In the genomic region with DNA sequence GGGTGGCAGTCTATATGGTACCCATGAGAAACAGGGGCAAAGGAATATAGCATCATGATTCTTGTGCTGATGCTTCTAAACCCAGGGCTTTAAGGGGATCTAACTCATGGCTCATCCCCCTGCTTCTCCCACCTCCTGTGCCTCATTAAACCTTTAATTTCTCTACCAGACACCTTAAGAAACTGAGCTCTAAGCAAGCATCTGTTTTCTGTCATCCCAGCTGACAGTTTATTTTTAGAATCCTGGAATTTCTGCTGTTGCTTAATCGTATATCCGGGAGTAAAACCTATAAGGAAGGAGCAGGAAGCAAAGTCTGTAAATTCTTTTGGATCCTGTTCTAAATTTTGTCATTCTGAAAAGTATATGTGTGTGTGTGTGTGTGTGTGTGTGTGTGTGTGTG, we compare ENCODE assay signal across 19 mouse cellular contexts.
DNase-seq lines count a peak whose midpoint lies in the region; ATAC-seq and TF ChIP-seq lines count a peak whose summit lies in the region.
"Had no signal": no experiment of that assay in that cellular context is flagged by ENCODE, and none has a peak within 500 bp of the region (broad histone marks: within the 10 kb centered on the region; RNA-seq: fewer than 3 reads in every experiment).

No protein-coding gene starts in this region.

- no peak overlapping the region for H3K4me3 ChIP-seq in embryonic facial prominence, embryonic 11.5 days (ENCODE audit: low read depth, low read length)
- H3K4me3 ChIP-seq in embryonic facial prominence, embryonic 10.5 days, result no peak overlapping the region
- H3K4me3 ChIP-seq in heart, embryonic 16.5 days (ENCODE audit: low read length), result no peak overlapping the region
- H3K4me3 ChIP-seq in heart, embryonic 11.5 days (ENCODE audit: low read depth, low read length), result no peak overlapping the region
- H3K4me3 ChIP-seq in embryonic fibroblast, embryonic 13.5 days (ENCODE audit: insufficient read depth, low read length), result no peak overlapping the region
- H3K4me3 ChIP-seq: erythroblast, embryonic 14.5 days; hindbrain, embryonic 15.5 days; megakaryocyte, embryonic 14.5 days; midbrain, embryonic 15.5 days had no signal

- no peaks in the 10 kb centered on the region for H3K4me1 ChIP-seq in embryonic facial prominence, embryonic 11.5 days (ENCODE audit: control insufficient read depth, insufficient read depth, low read length)
- H3K4me1 ChIP-seq in embryonic facial prominence, embryonic 10.5 days, result 0 out of 2 replicates have a peak, but pooled peaks cover 3% of the 10 kb centered on the region
- H3K4me1 ChIP-seq in heart, embryonic 16.5 days (ENCODE audit: control insufficient read depth, insufficient read depth, low read length), result peaks cover 4% of the 10 kb centered on the region; the same call in 1 of the 2 replicates
- no peaks in the 10 kb centered on the region for H3K4me1 ChIP-seq in heart, embryonic 11.5 days (ENCODE audit: control insufficient read depth, insufficient read depth, low read length)
- no peaks in the 10 kb centered on the region for H3K4me1 ChIP-seq in embryonic fibroblast, embryonic 13.5 days (ENCODE audit: control insufficient read depth, insufficient read depth, low read length)
- H3K4me1 ChIP-seq: hindbrain, embryonic 15.5 days; megakaryocyte, embryonic 14.5 days; midbrain, embryonic 15.5 days had no signal

- peak; percentile 40 for DNase-seq in embryonic facial prominence, embryonic 11.5 days (ENCODE audit: low spot score)
- DNase-seq in embryonic facial prominence, embryonic 10.5 days (ENCODE audit: low spot score), result no peak
- DNase-seq in brain, adult 2 months (ENCODE audit: low read depth, low spot score), result peak; percentile 4
- DNase-seq in right cerebral cortex, postnatal 4 days, result no peak
- no peak for DNase-seq in urinary bladder, postnatal 14 days (ENCODE audit: low spot score)
- DNase-seq: cerebellum, postnatal 25 days; gastrocnemius, postnatal 14 days; kidney, adult 11 months; layer of hippocampus, postnatal 36 days; thymus, postnatal 36 days had no signal

- no peak overlapping the region for H3K4me2 ChIP-seq in embryonic facial prominence, embryonic 11.5 days (ENCODE audit: low read depth, low read length)
- no peak overlapping the region for H3K4me2 ChIP-seq in heart, embryonic 16.5 days (ENCODE audit: low read depth, low read length)
- H3K4me2 ChIP-seq in heart, embryonic 11.5 days, result no peak overlapping the region
- H3K4me2 ChIP-seq: hindbrain, embryonic 15.5 days; liver, embryonic 11.5 days; midbrain, embryonic 15.5 days had no signal

- no peak for TF ChIP-seq CTCF in embryonic fibroblast, embryonic 13.5 days (IDR thresholded peaks at IDR 0.05; ENCODE audit: borderline replicate concordance, insufficient read depth, low read length)

- WGBS in embryonic facial prominence, embryonic 11.5 days, result 38% methylated on average over 2 of the region's 2 CpGs
- WGBS in embryonic facial prominence, embryonic 10.5 days, result 47% methylated on average over 2 of the region's 2 CpGs
- 14% methylated on average over 2 of the region's 2 CpGs for WGBS in heart, embryonic 16.5 days
- WGBS in heart, embryonic 11.5 days (ENCODE audit: insufficient replicate concordance), result 13% methylated on average over 2 of the region's 2 CpGs

- no peaks in the 10 kb centered on the region for H3K36me3 ChIP-seq in embryonic facial prominence, embryonic 11.5 days (replicated peaks; ENCODE audit: control insufficient read depth, insufficient read depth, low read depth, low read length)
- H3K36me3 ChIP-seq in embryonic facial prominence, embryonic 10.5 days (replicated peaks), result no peaks in the 10 kb centered on the region
- H3K36me3 ChIP-seq in heart, embryonic 16.5 days (ENCODE audit: control insufficient read depth, insufficient read depth), result no peaks in the 10 kb centered on the region
- H3K36me3 ChIP-seq in heart, embryonic 11.5 days (ENCODE audit: control insufficient read depth, insufficient read depth, low read length), result no peaks in the 10 kb centered on the region
- H3K36me3 ChIP-seq: hindbrain, embryonic 15.5 days; midbrain, embryonic 15.5 days had no signal

- H3K27ac ChIP-seq in embryonic facial prominence, embryonic 11.5 days (replicated peaks; ENCODE audit: low read depth, low read length), result no peak overlapping the region
- no peak overlapping the region for H3K27ac ChIP-seq in embryonic facial prominence, embryonic 10.5 days (replicated peaks)
- H3K27ac ChIP-seq in heart, embryonic 16.5 days (ENCODE audit: low read length), result peak overlapping the region; percentile 53; the same call in 1 of the 2 replicates
- no peak overlapping the region for H3K27ac ChIP-seq in heart, embryonic 11.5 days (ENCODE audit: low read depth, low read length)
- peak overlapping the region; percentile 61 for H3K27ac ChIP-seq in embryonic fibroblast, embryonic 13.5 days (ENCODE audit: insufficient read depth, low read length)
- H3K27ac ChIP-seq: hindbrain, embryonic 15.5 days; midbrain, embryonic 15.5 days had no signal

- TF ChIP-seq POLR2A in embryonic fibroblast, embryonic 13.5 days (IDR thresholded peaks at IDR 0.05; ENCODE audit: low read depth, low read length), result no peak

- H3K27me3 ChIP-seq in embryonic facial prominence, embryonic 11.5 days (ENCODE audit: control insufficient read depth, insufficient read depth, low read length), result no peaks in the 10 kb centered on the region
- H3K27me3 ChIP-seq in embryonic facial prominence, embryonic 10.5 days (replicated peaks; ENCODE audit: low read depth, poor library complexity, severe bottlenecking), result no peaks in the 10 kb centered on the region
- no peaks in the 10 kb centered on the region for H3K27me3 ChIP-seq in heart, embryonic 16.5 days (ENCODE audit: control insufficient read depth, insufficient read depth, low read length)
- no peaks in the 10 kb centered on the region for H3K27me3 ChIP-seq in heart, embryonic 11.5 days (ENCODE audit: control insufficient read depth, insufficient read depth, low read length)
- H3K27me3 ChIP-seq: CH12.LX; hindbrain, embryonic 15.5 days; megakaryocyte, embryonic 14.5 days; midbrain, embryonic 15.5 days had no signal

- H3K9me3 ChIP-seq in embryonic facial prominence, embryonic 11.5 days (replicated peaks; ENCODE audit: control insufficient read depth, low read length), result no peaks in the 10 kb centered on the region
- no peaks in the 10 kb centered on the region for H3K9me3 ChIP-seq in embryonic facial prominence, embryonic 10.5 days
- H3K9me3 ChIP-seq in heart, embryonic 16.5 days (replicated peaks; ENCODE audit: control insufficient read depth, low read length), result no peaks in the 10 kb centered on the region
- H3K9me3 ChIP-seq in heart, embryonic 11.5 days (replicated peaks; ENCODE audit: control insufficient read depth, low read length), result no peaks in the 10 kb centered on the region
- H3K9me3 ChIP-seq: hindbrain, embryonic 15.5 days; megakaryocyte, embryonic 14.5 days; midbrain, embryonic 15.5 days had no signal

- ATAC-seq in embryonic facial prominence, embryonic 11.5 days (replicated peaks; ENCODE audit: insufficient number of reproducible peaks, low FRiP score, low TSS enrichment, low read depth), result no peak
- ATAC-seq in heart, embryonic 16.5 days (replicated peaks; ENCODE audit: extremely low read depth, insufficient read depth, low FRiP score), result no peak
- ATAC-seq in heart, embryonic 11.5 days (replicated peaks; ENCODE audit: insufficient number of reproducible peaks, low FRiP score, low TSS enrichment), result no peak
- ATAC-seq: midbrain, embryonic 15.5 days had no signal

- H3K9ac ChIP-seq in embryonic facial prominence, embryonic 11.5 days (replicated peaks; ENCODE audit: low read length), result no peak overlapping the region
- H3K9ac ChIP-seq in heart, embryonic 16.5 days (ENCODE audit: low read length), result no peak overlapping the region
- no peak overlapping the region for H3K9ac ChIP-seq in heart, embryonic 11.5 days (ENCODE audit: low read depth, low read length)
- H3K9ac ChIP-seq: hindbrain, embryonic 15.5 days; midbrain, embryonic 15.5 days had no signal

Comparison
In these comparisons a context has a peak if more than half of its experiments do, and no peak if none do; other contexts are left out.
1. DNase-seq: peak in embryonic facial prominence, embryonic 11.5 days (single experiment) and brain, adult 2 months (single experiment); none in embryonic facial prominence, embryonic 10.5 days (single experiment), right cerebral cortex, postnatal 4 days (single experiment) and urinary bladder, postnatal 14 days (single experiment).
2. H3K27ac ChIP-seq: peak in heart, embryonic 16.5 days (single experiment) and embryonic fibroblast, embryonic 13.5 days (single experiment); none in embryonic facial prominence, embryonic 11.5 days (single experiment), embryonic facial prominence, embryonic 10.5 days (single experiment) and heart, embryonic 11.5 days (single experiment).